Mouse (Mus musculus) hematopoietic stem cell, adult 5-6 weeks (primary cell): ENCODE measurements around the gene Mtmr11. TPM values are rescaled to one million over a fixed set of nuclear protein-coding genes. Genes with fewer than 3 reads are reported as not detected.

Experiments
- ATAC-seq, 2 experiments: fragments of 125-278 bp in 1 of 2; replicated peaks in 1 of 2; 2 replicates each; pipeline ENCODE4 v1.8.0; 2016 to 2017; ENCODE audit warnings: inconsistent platforms in 2 of 2, mild to moderate bottlenecking in 2 of 2, moderate number of reproducible peaks in 2 of 2, low read depth in 1 of 2, moderate TSS enrichment in 1 of 2; ENCODE audit not compliant: low FRiP score in 2 of 2, poor library complexity in 2 of 2, severe bottlenecking in 2 of 2, insufficient read depth in 1 of 2, low TSS enrichment in 1 of 2
- total RNA-seq: library from RNA; stranded (forward); fragments of 172-1452, 232-1000 nt; gene quantifications from 2 replicates; pipeline ENCODE4 v1.2.3, GENCODE M21; 2017

Gene Mtmr11
- total RNA-seq = not detected in 2 replicates

DNA sequence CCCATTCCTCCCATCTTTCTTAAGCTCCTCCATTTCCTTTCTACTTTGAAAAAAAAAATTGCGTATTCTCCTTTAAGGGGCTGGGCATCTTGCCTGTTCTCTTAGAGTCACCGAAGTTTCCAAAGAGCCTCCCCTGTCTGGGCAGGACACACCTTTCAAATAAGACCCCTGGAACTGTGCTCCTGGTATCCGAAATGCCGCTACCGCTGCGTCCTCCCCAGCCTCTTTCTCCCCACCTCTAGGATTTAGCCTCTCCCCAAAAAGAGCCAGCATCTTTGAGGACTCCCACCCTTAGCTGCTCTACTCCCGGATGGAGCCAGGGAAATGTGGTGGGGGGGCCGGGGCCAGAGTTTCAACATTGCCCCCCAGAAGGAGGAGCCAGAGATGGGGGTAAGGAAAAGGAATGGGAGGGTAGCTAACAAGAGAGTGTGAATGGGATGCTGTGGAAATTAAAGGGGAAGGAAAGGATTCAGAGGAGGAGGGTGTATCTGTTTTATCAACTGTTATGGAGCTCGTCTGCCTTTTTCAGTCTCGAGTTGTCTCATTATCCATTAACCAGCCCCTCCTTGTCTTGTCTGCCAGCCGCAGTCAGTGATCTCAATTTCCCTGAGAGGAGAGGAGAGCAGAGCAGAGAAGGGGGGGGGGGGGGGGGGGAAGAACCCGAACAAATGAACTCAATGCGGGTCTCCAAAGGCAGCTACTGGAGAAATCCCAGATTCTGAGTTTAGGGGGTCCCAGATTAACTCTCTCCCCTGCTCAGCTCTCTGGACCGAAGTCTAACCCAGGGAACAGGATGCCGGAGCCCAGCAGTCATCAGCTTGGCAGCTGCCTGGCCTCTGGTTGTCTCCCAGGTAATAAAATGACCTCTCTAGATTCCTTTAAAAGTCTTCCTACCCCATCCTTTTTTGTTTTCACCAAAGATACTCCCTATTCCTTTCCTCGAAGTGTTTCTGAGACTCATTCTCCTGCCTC, at the start of gene Mtmr11:
Gene Mtmr11, plus strand, starts transcription at position 136 of the 972 bp plus-strand sequence.
- no peak; a peak in 1 of 4 replicates for ATAC-seq

DNA sequence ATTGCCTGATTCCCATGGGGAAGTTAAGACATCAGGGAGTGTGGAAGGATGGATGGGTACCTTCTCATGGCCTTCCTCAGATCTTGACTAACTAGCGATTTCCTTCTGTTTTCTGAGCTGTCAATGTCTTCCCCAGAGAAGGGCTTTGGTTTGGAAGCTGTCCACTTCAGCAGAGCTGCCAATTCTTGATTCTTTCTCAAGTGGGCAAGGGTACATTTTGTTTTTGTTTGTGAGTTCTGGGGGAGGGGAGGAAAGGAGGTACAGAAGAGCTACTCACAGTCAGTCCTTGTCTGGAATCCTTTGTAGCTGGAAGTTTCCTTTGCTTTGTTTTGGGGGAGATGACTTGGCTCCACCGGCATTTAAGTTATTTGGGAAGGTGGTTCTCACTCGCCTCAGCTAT, 48.6 kb upstream of the Mtmr11 start:
- no peak for ATAC-seq

DNA sequence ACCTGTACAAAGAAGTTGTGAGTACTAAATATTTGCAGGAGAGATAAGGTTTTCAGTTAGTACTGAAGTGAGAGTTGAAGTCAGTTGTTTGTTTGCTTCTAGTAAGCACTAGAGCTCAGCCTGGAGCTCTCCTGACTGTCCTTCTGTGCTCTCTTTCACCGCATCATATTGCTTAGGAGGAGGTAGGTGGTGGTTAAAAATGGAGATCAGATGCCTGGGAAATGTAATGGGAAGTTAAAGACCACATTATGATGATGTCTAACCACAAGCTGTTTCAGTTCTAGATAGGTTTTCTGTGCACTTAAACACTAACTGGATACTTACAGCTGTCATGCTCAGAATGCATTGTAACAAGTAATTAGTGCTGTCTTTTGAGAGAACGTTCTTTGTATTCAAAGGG, 43.7 kb upstream of the Mtmr11 start:
- peak in 1 of 2 experiments; percentile 42; a peak in 2 of 4 replicates for ATAC-seq

DNA sequence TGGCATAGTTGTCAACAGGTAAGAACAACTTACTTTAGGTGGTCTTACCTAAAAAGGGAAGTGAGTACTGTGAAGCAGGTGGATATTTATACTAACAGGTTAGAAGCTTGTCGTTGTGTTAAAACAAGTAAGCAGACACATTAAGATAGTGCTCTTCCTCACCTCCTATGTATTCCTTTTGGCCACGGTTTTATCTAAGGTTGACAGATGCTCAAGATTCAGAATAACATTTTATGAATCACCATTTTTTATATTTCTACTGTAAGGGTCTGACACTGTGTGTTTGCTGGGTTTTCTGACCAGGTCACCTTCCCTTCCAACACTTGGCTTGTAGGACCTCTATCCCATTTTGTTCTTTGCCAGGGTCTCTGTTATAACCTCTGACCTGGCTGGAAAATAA, 43.1 kb upstream of the Mtmr11 start:
- no peak for ATAC-seq

DNA sequence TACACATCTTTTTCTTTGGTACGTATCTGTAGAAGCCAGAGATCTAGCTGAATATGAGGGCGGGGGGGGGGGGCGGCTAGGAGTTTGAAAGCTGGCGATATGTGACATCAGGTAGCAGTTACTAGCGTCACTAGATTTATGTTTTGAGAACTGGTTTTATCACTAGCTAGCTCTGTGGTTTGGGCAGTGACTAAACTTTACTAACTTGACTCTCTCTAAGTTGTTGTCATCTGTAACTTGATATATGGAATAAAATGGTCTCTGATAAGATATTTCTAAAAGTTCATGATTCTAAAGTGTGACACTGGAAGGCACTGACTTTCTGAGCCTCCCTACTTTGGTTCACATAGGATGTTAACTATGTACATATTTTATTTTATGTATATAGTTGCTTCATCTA, 37.6 kb upstream of the Mtmr11 start:
- no peak for ATAC-seq

DNA sequence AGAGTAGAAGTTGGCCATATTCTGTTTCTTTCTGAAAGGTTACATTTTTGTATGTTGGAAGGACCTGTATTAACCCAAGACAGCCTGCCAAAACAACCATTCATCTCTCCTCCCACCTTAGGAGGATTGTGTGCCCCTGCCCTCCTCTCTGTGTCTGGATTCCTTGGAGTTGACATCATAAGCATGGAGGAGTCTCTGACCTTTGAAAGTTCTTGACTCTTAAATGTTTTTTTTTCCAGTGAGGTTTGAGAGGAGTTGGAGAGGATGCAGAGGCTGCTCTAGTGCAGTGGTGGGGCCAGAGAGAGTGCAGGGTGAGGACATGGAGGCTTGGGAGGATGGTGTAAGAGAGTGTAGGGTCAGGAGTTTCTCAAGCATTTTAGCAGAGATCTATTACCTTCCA, 33.7 kb upstream of the Mtmr11 start:
- no peak for ATAC-seq

DNA sequence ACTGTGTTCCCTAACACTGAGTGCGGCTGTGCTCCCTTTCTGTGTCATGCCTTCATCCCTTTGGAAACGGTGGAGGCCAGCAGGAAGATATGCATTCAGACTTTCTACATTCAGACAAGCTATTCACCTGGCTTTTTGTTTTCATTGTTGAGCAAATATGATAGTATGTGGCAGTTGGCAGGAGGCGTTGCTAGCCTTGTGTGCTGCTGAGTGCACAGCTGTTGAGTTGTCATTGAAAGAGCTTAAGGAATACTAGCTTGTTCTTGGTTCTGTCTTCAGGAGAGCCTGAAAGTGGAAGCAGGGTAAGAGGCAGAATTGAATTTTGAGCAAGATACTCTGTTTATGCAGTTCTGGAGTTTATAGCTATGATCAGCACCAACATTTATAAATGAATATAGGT, 29.3 kb upstream of the Mtmr11 start:
- ATAC-seq = no peak

DNA sequence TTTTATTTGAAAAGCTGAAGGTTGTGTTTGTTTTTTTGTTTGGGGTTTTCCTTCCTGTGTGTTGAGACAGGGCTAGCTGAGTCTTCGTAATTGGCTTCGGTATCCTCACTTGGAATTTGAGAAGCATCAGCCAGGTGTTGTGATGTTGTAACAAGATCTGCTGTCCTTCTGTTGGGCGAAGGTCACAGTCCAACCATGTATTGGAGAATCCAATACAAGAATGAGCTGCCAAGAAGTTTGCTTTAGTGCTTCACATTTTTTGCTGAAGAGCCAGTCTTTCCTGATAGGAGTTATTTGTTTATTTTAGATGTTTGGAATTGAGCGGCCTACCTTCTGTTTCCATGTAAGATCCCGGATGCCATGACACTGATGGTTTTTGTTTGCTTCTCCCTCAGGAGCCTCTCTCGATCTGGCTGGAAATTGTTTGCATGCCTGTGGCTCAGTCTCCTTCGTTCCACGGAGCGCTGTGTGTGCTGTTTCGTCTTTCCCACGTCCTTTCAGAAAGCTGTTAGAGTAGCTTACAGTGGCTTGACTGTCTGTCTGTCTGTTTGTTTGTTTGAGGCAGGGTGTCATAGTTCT, 28.4 kb upstream of the Mtmr11 start:
- no peak for ATAC-seq

DNA sequence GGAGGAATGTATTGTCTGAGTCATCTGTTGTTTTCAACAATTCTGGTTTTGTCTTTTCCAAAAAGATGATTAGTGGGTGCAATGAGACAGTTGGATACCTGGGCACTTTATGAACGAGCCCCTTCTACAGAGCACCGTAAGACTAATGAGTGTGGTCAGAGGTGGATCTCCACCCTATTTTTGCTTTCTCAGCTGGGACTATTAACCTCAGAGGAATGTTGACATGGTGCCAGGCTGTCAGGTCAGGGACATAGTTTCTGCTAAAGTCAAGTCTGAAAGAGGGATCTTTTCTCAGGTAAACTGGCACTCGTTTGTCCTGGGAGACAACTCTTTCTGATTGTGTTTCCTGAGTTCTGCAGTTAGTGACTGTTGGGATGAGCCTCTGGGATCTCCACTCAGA, 26.8 kb upstream of the Mtmr11 start:
- ATAC-seq = no peak

DNA sequence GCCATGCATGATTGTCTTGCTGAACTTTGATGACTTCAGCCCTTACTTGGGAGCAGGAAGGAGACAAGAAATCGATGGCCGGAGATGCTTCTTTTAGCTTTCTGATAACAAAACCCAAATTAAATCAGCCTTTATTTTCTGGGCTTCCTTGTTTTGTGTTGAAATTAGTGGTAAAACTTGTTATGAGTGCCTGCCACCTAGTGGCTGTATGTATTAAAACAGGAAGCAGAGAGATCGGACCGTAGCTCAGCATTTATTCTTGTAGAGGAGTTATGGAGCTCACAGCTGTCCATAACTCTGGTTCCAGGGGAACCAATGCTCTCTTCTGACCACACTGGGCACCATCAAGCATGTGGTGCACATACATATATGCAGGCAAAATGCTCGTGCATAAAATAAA, 13.9 kb upstream of the Mtmr11 start:
- ATAC-seq = peak; percentile 65 to 78; a peak in 3 of 4 replicates

DNA sequence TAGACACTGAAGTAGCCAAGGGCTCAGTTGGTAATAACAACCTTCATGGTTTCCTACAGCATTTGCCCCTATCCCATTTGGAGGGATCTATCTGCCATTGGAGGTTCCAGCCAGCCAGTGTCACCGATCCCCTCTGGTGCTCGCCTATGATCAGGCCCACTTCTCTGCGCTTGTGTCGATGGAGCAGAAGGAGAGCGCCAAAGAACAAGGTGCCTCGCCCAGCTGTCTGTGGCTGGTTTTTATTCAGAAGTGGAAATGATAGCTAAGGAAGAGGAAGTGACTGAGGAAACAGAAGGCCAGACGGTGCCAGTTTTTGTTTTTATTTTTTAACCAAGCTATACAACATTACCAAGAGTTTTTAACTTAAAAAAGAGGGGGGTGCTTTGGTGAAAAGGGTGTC, 10.0 kb upstream of the Mtmr11 start:
- no peak for ATAC-seq

DNA sequence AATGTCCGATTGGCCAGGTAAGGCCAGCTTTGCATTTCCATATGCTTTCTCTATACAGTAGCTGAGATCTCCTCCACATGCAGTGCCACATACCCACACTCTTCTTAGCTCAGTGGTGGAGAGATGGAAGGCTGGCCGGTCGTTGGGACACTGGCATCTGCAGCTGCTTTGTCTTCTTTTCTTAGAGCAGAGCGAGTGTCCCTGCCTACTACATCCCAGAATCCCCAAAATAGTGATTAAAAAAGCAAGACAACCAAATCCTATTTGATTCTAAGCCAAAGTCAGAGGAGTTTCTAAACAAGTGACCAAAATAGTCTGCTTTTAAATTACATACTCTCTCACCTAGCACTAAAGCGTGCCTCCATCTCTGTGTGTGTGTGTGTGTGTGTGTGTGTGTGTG, 9.2 kb upstream of the Mtmr11 start:
- ATAC-seq = no peak; a peak in 1 of 4 replicates

DNA sequence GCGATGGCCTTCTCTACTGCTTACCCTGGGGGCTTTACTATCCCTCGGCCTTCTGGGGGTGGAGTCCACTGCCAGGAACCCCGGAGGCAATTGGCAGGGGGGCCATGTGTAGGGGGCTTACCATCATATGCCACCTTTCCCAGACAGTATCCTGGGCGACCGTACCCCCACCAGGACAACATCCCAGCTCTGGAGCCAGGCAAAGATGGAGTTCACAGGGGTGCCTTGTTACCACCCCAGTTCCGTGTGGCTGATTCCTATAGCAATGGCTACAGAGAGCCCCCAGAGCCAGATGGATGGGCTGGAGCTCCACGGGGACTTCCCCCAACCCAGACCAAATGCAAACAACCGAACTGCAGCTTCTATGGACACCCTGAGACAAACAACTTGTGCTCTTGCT, 6.3 kb upstream of the Mtmr11 start:
- no peak for ATAC-seq

DNA sequence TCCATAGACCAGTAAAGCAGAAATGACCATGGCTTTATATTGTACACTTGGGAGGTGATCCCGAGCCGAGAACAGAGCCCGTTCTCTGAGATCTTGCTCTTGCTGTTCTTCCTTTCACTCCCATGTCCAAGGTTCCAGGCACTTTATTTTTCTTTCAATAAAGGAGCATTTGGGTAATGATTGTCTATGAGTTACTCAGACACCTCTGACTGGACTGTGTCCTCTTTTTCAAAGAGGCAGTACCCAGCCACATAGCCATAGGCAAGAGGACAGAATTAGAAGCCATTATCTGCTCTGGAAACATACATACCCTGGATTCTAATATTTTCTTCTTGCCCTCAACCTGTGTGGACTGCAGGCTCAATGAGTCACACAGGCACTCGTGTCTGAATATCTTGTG, 2.0 kb upstream of the Mtmr11 start:
- no peak for ATAC-seq

DNA sequence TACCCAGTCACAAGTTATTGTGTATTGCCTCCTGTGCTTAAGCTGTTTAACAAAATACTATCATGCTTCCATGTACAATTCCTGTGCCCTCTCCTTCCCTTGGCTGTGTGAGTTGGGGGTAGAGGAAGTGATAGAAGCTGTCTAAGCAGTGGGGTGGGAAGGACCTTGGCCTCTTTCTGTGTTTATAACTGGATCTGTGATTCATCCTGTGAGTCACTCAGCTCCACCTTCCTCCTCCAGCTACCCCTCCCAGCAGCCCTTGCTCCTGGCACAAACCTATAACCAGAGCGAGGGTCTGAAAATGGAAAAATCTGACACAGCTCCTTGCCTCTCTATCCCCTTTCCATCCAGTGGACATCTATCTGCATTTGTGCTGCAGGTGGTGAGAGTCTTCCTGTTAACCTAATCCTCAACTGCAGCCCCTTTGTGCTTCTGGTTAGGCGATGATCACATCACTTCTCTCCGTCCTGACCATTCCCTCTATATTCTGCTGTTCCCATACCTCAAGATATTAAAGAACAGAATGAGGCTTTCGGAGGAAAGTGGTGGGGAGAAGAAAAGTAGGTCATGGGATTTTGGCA, 1.5 kb upstream of the Mtmr11 start:
- no peak for ATAC-seq

DNA sequence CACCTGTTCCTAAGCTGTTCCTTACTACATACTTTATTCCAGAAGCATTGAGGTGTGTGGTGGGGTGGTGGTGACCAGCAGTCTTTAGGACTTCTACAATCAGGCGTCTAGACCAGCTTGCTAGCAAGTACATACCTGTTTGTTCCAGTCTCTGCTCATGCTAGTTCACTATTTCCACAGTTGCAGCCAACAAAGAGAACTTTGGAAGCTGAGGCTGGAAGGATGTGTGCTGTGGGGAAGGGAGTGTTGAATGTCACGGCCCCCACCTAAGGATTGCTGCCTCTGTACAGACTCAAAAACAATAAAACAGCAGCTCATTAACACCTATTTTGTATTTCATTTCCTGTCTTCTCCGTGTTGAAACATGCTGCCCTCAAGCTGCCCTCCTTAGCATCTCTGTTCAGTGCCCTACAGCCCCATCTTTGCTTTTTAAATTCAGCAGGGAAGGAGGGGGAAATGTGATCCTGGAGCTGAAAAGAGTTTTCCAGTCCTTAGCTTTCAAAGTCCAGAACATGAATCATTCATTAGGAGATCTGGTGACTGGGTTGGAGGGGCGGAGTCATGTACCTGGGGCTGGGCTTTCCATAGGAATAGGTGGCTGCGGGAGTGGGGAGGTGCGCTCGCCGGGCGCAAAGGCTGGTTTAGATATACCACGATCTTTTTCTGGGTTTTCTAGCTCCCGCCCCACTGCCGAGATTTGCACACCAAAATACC, 844 bp upstream of the Mtmr11 start:
- ATAC-seq = peak in 1 of 2 experiments; percentile 22; a peak in 1 of 4 replicates

DNA sequence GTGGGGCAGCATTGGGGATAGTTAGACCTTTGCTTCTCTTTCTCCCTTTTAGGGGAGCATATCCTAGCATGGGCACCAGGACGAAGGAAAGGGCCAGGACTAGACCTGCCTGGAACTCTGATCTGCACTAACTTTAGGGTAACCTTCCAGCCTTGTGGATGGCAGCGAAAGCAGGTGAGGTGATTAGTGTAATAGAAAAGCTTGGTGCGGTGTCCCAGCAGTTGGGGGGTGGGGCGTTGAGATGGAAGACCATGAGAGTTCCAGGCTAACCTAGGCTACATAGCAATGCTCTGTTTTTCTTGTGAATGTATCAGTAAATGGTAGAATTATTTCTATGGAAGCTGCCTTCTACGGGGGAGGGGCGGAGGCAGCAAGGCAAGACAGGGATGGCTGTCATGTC, 1.2 kb downstream of the Mtmr11 start:
- ATAC-seq = no peak
